Mouse (Mus musculus): Measurements from ENCODE around the gene Tox4.

DNA sequence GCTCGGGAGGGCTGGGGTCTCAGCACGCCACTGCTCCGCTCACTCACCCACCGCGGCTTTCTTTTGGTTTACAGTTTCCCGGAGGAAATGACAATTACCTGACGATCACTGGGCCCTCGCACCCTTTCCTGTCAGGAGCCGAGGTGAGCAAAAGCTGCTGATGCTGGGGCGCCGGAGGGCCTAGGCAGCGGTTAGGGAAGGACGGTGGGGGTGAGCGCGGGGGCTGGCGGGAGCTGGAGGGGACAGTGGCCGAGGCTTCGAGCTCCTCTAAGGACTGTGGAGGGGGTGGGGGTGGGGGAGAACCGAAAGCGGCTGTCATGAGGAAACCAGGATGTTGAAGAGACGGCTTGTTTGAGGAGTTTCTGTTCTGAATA, 788 bp downstream of the Tox4 start:
- TF ChIP-seq GATA1 (IDR thresholded peaks at IDR 0.05; ENCODE audit: low read length) (no peak), TAL1 (IDR thresholded peaks at IDR 0.05; ENCODE audit: low read length) (no peak)

Measured in erythroblast, embryonic 14.5 days (primary cell).